Mouse (Mus musculus): ENCODE measurements around the gene Trpm3. TPM values are rescaled to one million over a fixed set of nuclear protein-coding genes. Genes with fewer than 3 reads are reported as not detected.

The Trpm3 gene
- polyA plus RNA-seq, 1 experiment: 1.2 TPM

DNA sequence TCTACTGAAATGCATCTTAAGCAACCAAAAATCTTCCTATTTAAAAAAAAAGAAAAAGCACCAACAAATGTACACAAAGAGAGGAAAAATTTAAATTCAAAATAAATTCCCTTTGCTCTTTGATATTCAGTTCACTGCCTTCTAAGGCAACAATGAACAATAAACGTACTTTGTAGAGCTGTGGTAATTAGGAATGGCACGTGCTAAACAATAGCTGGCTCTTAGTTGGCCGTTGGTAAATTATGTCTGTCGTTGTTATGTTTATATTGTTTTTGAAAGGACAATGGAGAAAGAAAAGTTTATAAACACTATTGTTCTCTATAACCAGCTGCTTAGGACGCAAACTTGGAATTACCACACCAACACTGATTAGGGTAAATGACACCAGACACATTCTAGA is 782.1 kb downstream of the Trpm3 start:
- Histone ChIP-seq H3K4me1 (ENCODE audit: control insufficient read depth, insufficient read depth, low read length) (peaks cover 1% of the 10 kb centered on the region), H3K27me3 (ENCODE audit: control insufficient read depth, insufficient read depth, low read length) (no peaks in the 10 kb centered on the region), H3K4me3 (ENCODE audit: control insufficient read depth, low read depth, low read length) (no peak overlapping the region), H3K36me3 (ENCODE audit: control insufficient read depth, insufficient read depth, low read length) (no peaks in the 10 kb centered on the region), H3K27ac (ENCODE audit: control insufficient read depth, insufficient read depth, low read depth, low read length) (no peak overlapping the region)
- no peak for TF ChIP-seq CTCF (IDR thresholded peaks at IDR 0.05; ENCODE audit: control insufficient read depth, insufficient read depth, insufficient replicate concordance, low read depth, low read length)
- TF ChIP-seq POLR2A (IDR thresholded peaks at IDR 0.05; ENCODE audit: control insufficient read depth, low read depth, low read length): no peak

DNA sequence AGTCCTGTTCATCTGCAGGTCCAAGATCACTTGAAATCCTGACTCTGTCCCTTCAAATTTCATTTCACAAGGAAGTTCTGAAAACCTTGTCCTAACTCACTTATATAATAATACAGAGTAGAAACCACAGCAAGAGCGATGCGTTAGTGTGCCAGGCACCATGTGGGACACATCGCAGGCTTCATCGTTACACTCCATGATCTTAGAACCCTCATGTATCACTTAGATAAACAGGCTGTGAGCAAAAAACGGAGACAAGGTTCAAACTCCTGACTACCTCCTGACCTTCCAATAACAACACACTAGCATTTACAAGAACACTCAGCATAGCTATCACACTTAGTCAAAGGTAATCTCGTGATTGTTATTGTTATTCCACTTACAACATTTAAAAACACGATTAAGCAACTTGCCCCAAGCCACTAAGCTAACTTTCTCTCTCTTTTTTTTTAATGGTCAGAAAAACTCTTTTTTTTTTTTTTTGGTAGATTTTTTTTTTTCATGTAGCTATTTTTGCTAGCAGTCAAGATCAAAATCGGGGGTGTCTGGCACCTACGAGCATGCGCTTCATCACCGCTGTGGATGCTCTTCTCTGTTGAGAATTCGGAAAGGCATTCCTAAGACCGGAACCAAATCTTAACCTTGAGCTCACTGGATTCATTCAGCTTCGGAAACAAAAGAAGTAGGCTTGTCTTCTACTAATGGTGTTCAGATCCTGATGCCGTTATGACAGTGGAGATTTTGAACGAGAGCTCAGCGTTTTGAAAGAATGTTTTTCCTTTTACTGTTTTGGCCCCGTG is 784.2 kb downstream of the Trpm3 start:
- Histone ChIP-seq H3K27ac (ENCODE audit: control insufficient read depth, insufficient read depth, low read depth, low read length) (no peak overlapping the region), H3K36me3 (ENCODE audit: control insufficient read depth, insufficient read depth, low read length) (no peaks in the 10 kb centered on the region), H3K27me3 (ENCODE audit: control insufficient read depth, insufficient read depth, low read length) (no peaks in the 10 kb centered on the region), H3K4me3 (ENCODE audit: control insufficient read depth, low read depth, low read length) (no peak overlapping the region), H3K4me1 (ENCODE audit: control insufficient read depth, insufficient read depth, low read length) (no peaks in the 10 kb centered on the region)
- TF ChIP-seq POLR2A (IDR thresholded peaks at IDR 0.05; ENCODE audit: control insufficient read depth, low read depth, low read length): no peak
- TF ChIP-seq CTCF (IDR thresholded peaks at IDR 0.05; ENCODE audit: control insufficient read depth, insufficient read depth, insufficient replicate concordance, low read depth, low read length): no peak

DNA sequence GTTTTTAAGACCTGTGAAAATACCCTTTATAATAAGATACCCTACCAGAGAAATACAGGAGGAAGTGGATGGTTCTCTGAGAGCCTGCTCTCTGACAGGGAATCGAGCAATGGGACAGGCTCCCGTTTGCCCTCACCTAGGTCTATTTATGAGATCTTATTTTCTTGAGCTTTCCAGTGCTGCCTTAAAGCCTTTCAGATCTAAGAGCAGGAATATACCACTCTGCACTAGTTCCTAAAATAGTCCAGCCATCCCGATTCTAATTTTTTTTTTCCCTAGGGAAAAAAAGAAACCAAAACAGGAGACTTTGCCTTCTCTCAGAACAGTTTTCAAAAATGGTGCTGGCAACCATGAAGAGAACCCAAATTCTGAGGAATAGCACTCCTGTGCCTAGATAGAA is 786.4 kb downstream of the Trpm3 start:
- H3K36me3 ChIP-seq (ENCODE audit: control insufficient read depth, insufficient read depth, low read length): no peaks in the 10 kb centered on the region
- TF ChIP-seq POLR2A (IDR thresholded peaks at IDR 0.05; ENCODE audit: control insufficient read depth, low read depth, low read length) (no peak), CTCF (IDR thresholded peaks at IDR 0.05; ENCODE audit: control insufficient read depth, insufficient read depth, insufficient replicate concordance, low read depth, low read length) (no peak)
- no peak overlapping the region for H3K4me3 ChIP-seq (ENCODE audit: control insufficient read depth, low read depth, low read length)
- no peaks in the 10 kb centered on the region for H3K27me3 ChIP-seq (ENCODE audit: control insufficient read depth, insufficient read depth, low read length)
- no peaks in the 10 kb centered on the region for H3K4me1 ChIP-seq (ENCODE audit: control insufficient read depth, insufficient read depth, low read length)
- no peak overlapping the region for H3K27ac ChIP-seq (ENCODE audit: control insufficient read depth, insufficient read depth, low read depth, low read length)

DNA sequence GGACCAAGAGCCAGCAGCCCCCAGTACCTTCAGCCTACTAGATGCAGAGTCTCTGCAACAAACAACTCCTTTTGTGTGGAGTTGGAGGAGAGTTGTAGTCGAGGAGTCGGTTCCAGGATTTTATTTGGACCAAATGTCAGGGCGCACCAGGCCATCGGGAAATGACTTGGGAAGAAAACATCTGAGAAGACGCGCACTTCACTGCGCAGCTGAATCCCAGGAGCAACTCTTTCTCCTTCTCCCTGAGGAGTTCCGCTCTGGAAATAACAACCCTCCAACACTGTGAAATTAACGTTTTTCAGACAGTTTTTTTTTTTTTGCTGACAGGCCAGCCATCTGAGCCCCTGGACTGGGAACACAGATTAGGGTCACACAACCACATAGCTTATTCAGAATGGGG is 787.9 kb downstream of the Trpm3 start:
- H3K27ac ChIP-seq (ENCODE audit: control insufficient read depth, insufficient read depth, low read depth, low read length): no peak overlapping the region
- no peak for TF ChIP-seq POLR2A (IDR thresholded peaks at IDR 0.05; ENCODE audit: control insufficient read depth, low read depth, low read length)
- no peak for TF ChIP-seq CTCF (IDR thresholded peaks at IDR 0.05; ENCODE audit: control insufficient read depth, insufficient read depth, insufficient replicate concordance, low read depth, low read length)
- no peak overlapping the region for H3K4me3 ChIP-seq (ENCODE audit: control insufficient read depth, low read depth, low read length)
- H3K4me1 ChIP-seq (ENCODE audit: control insufficient read depth, insufficient read depth, low read length): no peaks in the 10 kb centered on the region
- H3K27me3 ChIP-seq (ENCODE audit: control insufficient read depth, insufficient read depth, low read length): no peaks in the 10 kb centered on the region
- no peaks in the 10 kb centered on the region for H3K36me3 ChIP-seq (ENCODE audit: control insufficient read depth, insufficient read depth, low read length)

DNA sequence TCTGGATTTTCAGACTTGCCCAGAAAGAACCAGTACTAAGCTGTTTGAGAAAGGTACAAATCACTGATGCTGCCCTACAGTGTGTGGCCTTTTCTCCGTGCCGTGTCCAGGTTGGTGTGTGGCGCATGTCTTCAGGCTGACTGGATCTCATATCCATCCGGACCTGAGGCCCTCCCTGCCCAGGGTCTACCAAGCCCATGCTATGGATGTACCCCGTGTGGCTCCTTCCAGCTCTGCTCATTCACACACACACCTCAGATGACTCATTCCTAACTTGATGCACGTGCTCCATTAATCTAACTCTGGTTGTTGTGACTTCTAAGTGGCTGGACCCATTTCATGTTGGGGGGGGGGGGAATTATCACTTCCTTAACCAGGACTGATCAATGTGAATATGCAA is 789.5 kb downstream of the Trpm3 start:
- Histone ChIP-seq H3K36me3 (ENCODE audit: control insufficient read depth, insufficient read depth, low read length) (no peaks in the 10 kb centered on the region), H3K4me1 (ENCODE audit: control insufficient read depth, insufficient read depth, low read length) (no peaks in the 10 kb centered on the region), H3K4me3 (ENCODE audit: control insufficient read depth, low read depth, low read length) (no peak overlapping the region), H3K27me3 (ENCODE audit: control insufficient read depth, insufficient read depth, low read length) (no peaks in the 10 kb centered on the region), H3K27ac (ENCODE audit: control insufficient read depth, insufficient read depth, low read depth, low read length) (no peak overlapping the region)
- no peak for TF ChIP-seq POLR2A (IDR thresholded peaks at IDR 0.05; ENCODE audit: control insufficient read depth, low read depth, low read length)
- no peak for TF ChIP-seq CTCF (IDR thresholded peaks at IDR 0.05; ENCODE audit: control insufficient read depth, insufficient read depth, insufficient replicate concordance, low read depth, low read length)

DNA sequence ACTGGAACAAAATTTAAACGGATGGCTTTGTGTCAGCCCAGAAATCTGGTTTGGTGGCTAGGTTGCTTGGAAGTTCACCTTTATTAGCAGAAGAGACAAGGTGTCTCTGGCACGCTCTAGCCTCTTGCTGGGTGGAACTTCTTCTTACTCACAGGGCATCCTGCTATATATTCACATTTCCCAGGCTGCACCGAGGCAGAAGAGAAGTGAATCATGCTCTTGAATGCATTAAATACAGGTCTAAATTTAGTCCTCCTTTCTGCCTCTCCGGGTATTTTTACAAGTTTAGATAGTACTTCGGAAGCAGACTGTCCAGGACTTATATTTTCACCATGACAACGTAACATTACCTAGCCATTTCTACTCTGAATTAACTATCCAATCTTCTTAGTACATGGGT is 790.9 kb downstream of the Trpm3 start:
- TF ChIP-seq POLR2A (IDR thresholded peaks at IDR 0.05; ENCODE audit: control insufficient read depth, low read depth, low read length) (no peak), CTCF (IDR thresholded peaks at IDR 0.05; ENCODE audit: control insufficient read depth, insufficient read depth, insufficient replicate concordance, low read depth, low read length) (no peak)
- Histone ChIP-seq H3K4me3 (ENCODE audit: control insufficient read depth, low read depth, low read length) (no peak overlapping the region), H3K27me3 (ENCODE audit: control insufficient read depth, insufficient read depth, low read length) (no peaks in the 10 kb centered on the region)

DNA sequence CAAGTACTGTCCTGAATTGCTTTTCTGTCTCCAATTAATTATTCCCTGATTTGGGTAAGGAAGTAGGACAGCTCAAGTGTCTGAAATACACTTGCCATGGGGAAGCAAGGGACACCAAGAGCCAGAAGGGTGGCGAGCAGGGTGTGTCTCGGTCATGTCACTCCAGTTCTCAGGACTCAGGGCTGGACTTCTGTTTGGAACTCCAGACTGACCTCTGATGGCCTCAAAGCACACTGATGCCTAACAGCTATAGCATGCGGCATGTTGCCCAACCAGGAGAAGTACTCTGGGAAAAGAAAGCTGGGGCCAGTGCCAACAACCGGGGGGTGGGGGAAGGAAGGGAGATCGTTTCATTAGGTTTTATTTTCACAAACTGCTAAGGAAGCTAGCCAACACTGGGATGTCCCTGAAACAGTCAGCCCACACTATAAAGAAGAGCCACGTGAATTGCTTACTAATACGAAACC is 791.6 kb downstream of the Trpm3 start:
- TF ChIP-seq POLR2A (IDR thresholded peaks at IDR 0.05; ENCODE audit: control insufficient read depth, low read depth, low read length): no peak
- no peak for TF ChIP-seq CTCF (IDR thresholded peaks at IDR 0.05; ENCODE audit: control insufficient read depth, insufficient read depth, insufficient replicate concordance, low read depth, low read length)
- H3K27me3 ChIP-seq (ENCODE audit: control insufficient read depth, insufficient read depth, low read length): no peaks in the 10 kb centered on the region

More for the DNA sequence above, 790.9 kb downstream of the Trpm3 start:
- Histone ChIP-seq H3K4me1 (ENCODE audit: control insufficient read depth, insufficient read depth, low read length) (no peaks in the 10 kb centered on the region), H3K36me3 (ENCODE audit: control insufficient read depth, insufficient read depth, low read length) (no peaks in the 10 kb centered on the region), H3K27ac (ENCODE audit: control insufficient read depth, insufficient read depth, low read depth, low read length) (no peak overlapping the region)

More for the DNA sequence above, 791.6 kb downstream of the Trpm3 start:
- Histone ChIP-seq H3K4me3 (ENCODE audit: control insufficient read depth, low read depth, low read length) (no peak overlapping the region), H3K36me3 (ENCODE audit: control insufficient read depth, insufficient read depth, low read length) (no peaks in the 10 kb centered on the region), H3K27ac (ENCODE audit: control insufficient read depth, insufficient read depth, low read depth, low read length) (no peak overlapping the region), H3K4me1 (ENCODE audit: control insufficient read depth, insufficient read depth, low read length) (no peaks in the 10 kb centered on the region)
